Mouse (Mus musculus): ENCODE data around the gene Slc1a3.

GRCm38 (mm10) chr15:8681009-8681408 is 29.6 kb downstream of the Slc1a3 start:
- no peak for TF ChIP-seq EP300 (IDR thresholded peaks at IDR 0.05; ENCODE audit: low read depth)
- TF ChIP-seq CTCF (IDR thresholded peaks at IDR 0.05; ENCODE audit: low read depth) = no peak

Measured in liver, embryonic 14.5 days (tissue).